Mouse (Mus musculus): ENCODE results near the gene Rprml.

- no peak for TF ChIP-seq CTCF (IDR thresholded peaks at IDR 0.05; ENCODE audit: insufficient read depth, low read depth, low read length)
- no peak for TF ChIP-seq POLR2A (IDR thresholded peaks at IDR 0.05; ENCODE audit: insufficient read depth, low read depth, low read length)
These were observed 43.9 kb downstream of the Rprml start for GRCm38 (mm10) chr11:103693241-103693640.

All from olfactory bulb, adult 2 months (tissue).